Mouse (Mus musculus): ENCODE measurements around the gene Tlr11. TPM values are rescaled to one million over a fixed set of nuclear protein-coding genes. Genes with fewer than 3 reads are reported as not detected.

The Tlr11 gene
- total RNA-seq (2021), result not detected
- long read RNA-seq, experiment 1, result 0 reads
- long read RNA-seq, experiment 2, result 0 reads

DNA sequence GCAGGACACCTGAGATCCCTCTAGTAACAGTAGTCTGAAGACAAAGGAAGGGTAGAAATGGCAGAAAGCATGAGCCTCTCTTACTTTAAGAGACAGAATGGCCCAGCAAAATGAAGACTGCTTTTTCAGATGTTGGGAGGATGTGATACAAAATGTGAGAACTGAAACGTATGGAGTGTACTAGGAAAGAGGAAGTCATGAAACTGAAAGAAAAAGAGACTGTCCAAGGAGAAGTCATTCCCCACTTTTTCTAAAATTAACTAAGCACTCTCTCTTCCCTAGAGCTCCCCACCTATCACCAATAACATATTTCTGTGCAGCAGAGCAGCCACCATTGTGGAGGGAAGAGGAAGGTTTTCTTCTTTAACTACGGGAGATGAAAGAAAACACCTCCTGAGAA, at the start of gene Tlr11:
TSS of gene Tlr11 (plus strand) at position 322 of the 400 bp plus-strand sequence.
- TF ChIP-seq CTCF (IDR thresholded peaks at IDR 0.05), result no peak
- intact Hi-C loops (cut with DNase I), result no loop called here
- DNase-seq, result no peak
- H3K4me3 ChIP-seq, result no peak within 1 kb of the TSS
- H3K27ac ChIP-seq, result no peak within 1 kb of the TSS

GRCm38 (mm10) chr14:50326661-50327060, 31.1 kb upstream of the Tlr11 start, which contains the start of gene Olfr734:
TSS of gene Olfr734 (minus strand) at chr14:50326761.
- no peak for DNase-seq
- TF ChIP-seq CTCF (IDR thresholded peaks at IDR 0.05), result no peak
- no peak within 1 kb of the TSS for H3K4me3 ChIP-seq
- intact Hi-C loops (cut with DNase I), result no loop called here
- no peak within 1 kb of the TSS for H3K27ac ChIP-seq

DNA sequence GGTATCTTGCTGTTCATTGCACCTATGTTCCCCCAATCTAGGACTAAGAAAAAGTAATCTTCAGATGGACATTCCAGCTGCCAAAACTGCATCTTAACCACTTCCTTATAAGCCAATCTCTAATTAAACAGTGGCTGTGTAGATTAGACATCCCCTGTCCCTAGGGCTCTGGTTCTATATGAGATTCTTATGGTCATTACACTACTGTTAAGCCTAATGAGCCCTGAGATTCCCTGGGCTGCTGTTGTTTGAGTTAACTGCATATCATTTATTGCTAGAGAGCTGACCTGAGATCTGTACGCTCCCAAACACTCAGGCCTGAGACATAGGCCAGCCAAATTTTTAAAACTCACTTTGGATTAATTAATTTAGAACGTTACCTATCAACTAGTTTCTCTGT, 8.9 kb upstream of the Tlr11 start, which contains the start of gene Olfr735:
TSS of gene Olfr735 (minus strand) at position 77 of the 400 bp plus-strand sequence.
- TF ChIP-seq CTCF (IDR thresholded peaks at IDR 0.05), result no peak
- intact Hi-C loops (cut with DNase I), result no loop called here
- H3K4me3 ChIP-seq, result no peak within 1 kb of the TSS
- DNase-seq, result no peak
- no peak within 1 kb of the TSS for H3K27ac ChIP-seq

GRCm38 (mm10) chr14:50352438-50352837, 5.3 kb upstream of the Tlr11 start:
- peak; percentile 36; the same call in 1 of the 2 replicates for TF ChIP-seq CTCF (IDR thresholded peaks at IDR 0.05)
- H3K4me3 ChIP-seq, result no peak overlapping the region

DNA sequence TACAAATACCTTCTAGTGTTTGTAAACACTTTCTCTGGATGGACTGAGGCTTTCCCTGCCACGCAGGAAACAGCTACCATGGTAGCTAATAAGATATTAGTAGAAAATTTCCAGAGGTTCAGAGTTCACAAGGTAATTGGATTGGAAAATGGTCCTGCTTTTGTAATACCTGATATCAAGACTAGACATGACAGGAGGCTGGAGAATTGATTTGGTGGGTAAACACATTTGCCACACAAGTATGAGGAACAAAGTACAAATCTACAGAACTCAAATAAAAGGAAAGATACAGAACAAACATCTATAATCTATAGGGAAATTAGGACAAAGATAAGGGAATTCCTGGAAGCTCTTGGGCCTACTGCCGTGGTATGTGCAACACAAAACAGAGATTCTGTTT, 989 bp upstream of the Tlr11 start:
- H3K4me3 ChIP-seq, result no peak overlapping the region
- H3K27ac ChIP-seq, result no peak overlapping the region
- intact Hi-C loops (cut with DNase I), result no loop called here
- DNase-seq, result no peak
- no peak for TF ChIP-seq CTCF (IDR thresholded peaks at IDR 0.05)

More at GRCm38 (mm10) chr14:50352438-50352837, 5.3 kb upstream of the Tlr11 start:
- no peak overlapping the region for H3K27ac ChIP-seq
- intact Hi-C loops (cut with DNase I), result no loop called here
- no peak for DNase-seq

- no peak for TF ChIP-seq CTCF (IDR thresholded peaks at IDR 0.05)
- no peak for DNase-seq
- H3K27ac ChIP-seq, result no peak overlapping the region
These were observed 2.8 kb downstream of the Tlr11 start for GRCm38 (mm10) chr14:50360480-50360879.

DNA sequence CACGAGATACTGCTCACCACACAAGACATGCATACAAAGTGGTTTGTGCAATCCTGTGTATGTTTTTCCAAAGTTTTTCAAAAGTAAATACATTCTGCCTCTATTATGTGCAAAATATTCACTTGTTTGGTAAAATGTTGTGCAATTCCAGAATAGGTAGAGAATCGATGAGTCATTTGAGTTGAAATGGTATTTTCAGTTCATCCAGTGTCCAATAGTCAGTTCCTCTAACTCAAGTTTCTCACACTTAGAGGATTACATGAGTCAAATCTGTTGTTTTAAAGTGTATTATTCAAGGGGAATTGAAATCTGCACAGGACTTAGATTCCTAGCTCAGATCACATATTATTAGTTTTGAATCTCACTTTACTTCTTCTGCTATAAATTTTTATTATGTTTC, 5.8 kb downstream of the Tlr11 start:
- no peak overlapping the region for H3K27ac ChIP-seq
- DNase-seq, result no peak
- H3K4me3 ChIP-seq, result no peak overlapping the region
- no peak for TF ChIP-seq CTCF (IDR thresholded peaks at IDR 0.05)
- intact Hi-C loops (cut with DNase I), result no loop called here

More at GRCm38 (mm10) chr14:50360480-50360879, 2.8 kb downstream of the Tlr11 start:
- no peak overlapping the region for H3K4me3 ChIP-seq
- intact Hi-C loops (cut with DNase I), result no loop called here

DNA sequence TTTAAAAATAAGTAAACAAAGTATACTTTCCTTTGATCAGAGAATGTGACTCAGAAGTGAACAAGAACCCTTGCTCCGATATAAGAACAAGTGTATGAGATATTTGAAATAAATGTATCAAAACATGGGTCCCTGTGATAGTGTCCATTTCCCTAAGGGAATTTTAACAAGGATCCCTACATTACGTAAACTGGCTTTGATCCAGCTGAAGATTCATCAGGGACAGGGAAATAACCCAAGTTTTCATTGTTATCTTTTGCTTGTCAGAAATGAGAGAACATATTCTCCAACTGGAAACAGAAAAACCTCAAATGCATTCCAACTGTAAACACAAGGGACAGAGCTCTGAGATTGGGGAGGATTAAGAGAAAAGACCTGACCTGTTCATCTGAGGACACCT, 23.1 kb downstream of the Tlr11 start, which contains the start of gene Olfr736:
TSS of gene Olfr736 (plus strand) at position 301 of the 400 bp plus-strand sequence.
- no peak within 1 kb of the TSS for H3K27ac ChIP-seq
- TF ChIP-seq CTCF (IDR thresholded peaks at IDR 0.05), result no peak
- no peak for DNase-seq
- intact Hi-C loops (cut with DNase I), result no loop called here
- H3K4me3 ChIP-seq, result no peak within 1 kb of the TSS

- intact Hi-C loops (cut with DNase I), result no loop called here
- no peak within 1 kb of the TSS for H3K4me3 ChIP-seq
- TF ChIP-seq CTCF (IDR thresholded peaks at IDR 0.05), result no peak
- no peak for DNase-seq
- no peak within 1 kb of the TSS for H3K27ac ChIP-seq
These were observed 49.6 kb downstream of the Tlr11 start, which contains the start of gene Olfr738 for GRCm38 (mm10) chr14:50407268-50407667. TSS of gene Olfr738 (plus strand) at chr14:50407568.

Other genes with a start within 250 kb of the Tlr11 start
- not detected for gene Olfr727, start 234.7 kb upstream of the Tlr11 start, total RNA-seq (2021)
- gene Olfr728, start 215.2 kb upstream of the Tlr11 start, total RNA-seq (2021), result not detected
- not detected for gene Olfr729, start 205.0 kb upstream of the Tlr11 start, total RNA-seq (2021)
- not detected for gene Olfr730, start 169.7 kb upstream of the Tlr11 start, total RNA-seq (2021)
- not detected for gene Olfr731, start 116.0 kb upstream of the Tlr11 start, total RNA-seq (2021)
- gene Olfr732, start 73.7 kb upstream of the Tlr11 start, total RNA-seq (2021), result not detected
- gene Olfr733, start 56.4 kb upstream of the Tlr11 start, total RNA-seq (2021), result not detected
- not detected for gene Olfr734, start 31.2 kb upstream of the Tlr11 start, total RNA-seq (2021)
- not detected for gene Olfr735, start 9.0 kb upstream of the Tlr11 start, total RNA-seq (2021)
- not detected for gene Olfr736, start 23.2 kb downstream of the Tlr11 start, total RNA-seq (2021)
- not detected for gene Olfr738, start 49.7 kb downstream of the Tlr11 start, total RNA-seq (2021)
- gene Olfr739, start 60.7 kb downstream of the Tlr11 start, total RNA-seq (2021), result not detected
- not detected for gene Olfr740, start 87.6 kb downstream of the Tlr11 start, total RNA-seq (2021)
- not detected for gene Olfr741, start 114.8 kb downstream of the Tlr11 start, total RNA-seq (2021)
- gene Olfr742, start 145.7 kb downstream of the Tlr11 start, total RNA-seq (2021), result not detected
- gene Olfr743, start 163.9 kb downstream of the Tlr11 start, total RNA-seq (2021), result not detected

Measured in gastrocnemius, adult 2 months (tissue).